In genomic region chr9:60714191-60714590, GRCm38 (mm10) we compare ENCODE assay signal across 8 mouse cellular contexts. TPM values are rescaled to one million over a fixed set of nuclear protein-coding genes. Genes with fewer than 3 reads are reported as not detected.
DNase-seq lines count a peak whose midpoint lies in the region; ATAC-seq and TF ChIP-seq lines count a peak whose summit lies in the region.
"Had no signal": no experiment of that assay in that cellular context is flagged by ENCODE, and none has a peak within 500 bp of the region (broad histone marks: within the 10 kb centered on the region; RNA-seq: fewer than 3 reads in every experiment).

No protein-coding gene starts in this region.

- H3K9ac ChIP-seq in heart, embryonic 16.5 days (ENCODE audit: low read length), result no peak overlapping the region

- peak; percentile 47 for DNase-seq in kidney, adult 2 months
- DNase-seq in kidney, postnatal 14 days, result no peak
- DNase-seq in right cerebral cortex, adult 2 months (ENCODE audit: low spot score in 2 of 2), result peak; percentile 13 to 41
- no peak for DNase-seq in right cerebral cortex, postnatal 14 days
- no peak for DNase-seq in natural killer cell, adult 2 months (ENCODE audit: low spot score in 2 of 2)
- DNase-seq in right cerebral cortex, postnatal 4 days, result no peak
- DNase-seq: lung, postnatal 14 days had no signal

- no peak for TF ChIP-seq CTCF in kidney, adult 2 months (conservative IDR thresholded peaks at IDR 0.05; ENCODE audit: insufficient read depth, insufficient read length, low read depth, low read length)

- WGBS in kidney, adult 2 months, result 55% methylated on average over 6 of the region's 6 CpGs
- 56% methylated on average over 6 of the region's 6 CpGs for WGBS in heart, embryonic 16.5 days

- ATAC-seq in heart, embryonic 16.5 days (replicated peaks; ENCODE audit: extremely low read depth, insufficient read depth, low FRiP score), result 0 out of 2 replicates have a peak, but pooled peaks have one; percentile 25

- no peaks in the 10 kb centered on the region for H3K4me1 ChIP-seq in kidney, adult 2 months (ENCODE audit: control insufficient read depth, insufficient read depth, low read length)
- H3K4me1 ChIP-seq in heart, embryonic 16.5 days (ENCODE audit: control insufficient read depth, insufficient read depth, low read length), result peaks cover 7% of the 10 kb centered on the region; the same call in 1 of the 2 replicates

- H3K9me3 ChIP-seq in heart, embryonic 16.5 days (replicated peaks; ENCODE audit: control insufficient read depth, low read length), result no peaks in the 10 kb centered on the region

- no peak for TF ChIP-seq POLR2A in kidney, adult 2 months (IDR thresholded peaks at IDR 0.05; ENCODE audit: low read depth, low read length)

- H3K4me2 ChIP-seq in heart, embryonic 16.5 days (ENCODE audit: low read depth, low read length), result no peak overlapping the region

- H3K27ac ChIP-seq in kidney, adult 2 months (ENCODE audit: insufficient read depth, low read depth, low read length), result no peak overlapping the region
- H3K27ac ChIP-seq in heart, embryonic 16.5 days (ENCODE audit: low read length), result no peak overlapping the region

- H3K36me3 ChIP-seq in kidney, adult 2 months (ENCODE audit: control insufficient read depth, insufficient read depth, low read length), result no peaks in the 10 kb centered on the region
- H3K36me3 ChIP-seq in heart, embryonic 16.5 days (ENCODE audit: control insufficient read depth, insufficient read depth), result no peaks in the 10 kb centered on the region

- H3K27me3 ChIP-seq in kidney, adult 2 months (replicated peaks; ENCODE audit: control insufficient read depth, insufficient read depth, low read length), result no peaks in the 10 kb centered on the region
- no peaks in the 10 kb centered on the region for H3K27me3 ChIP-seq in heart, embryonic 16.5 days (ENCODE audit: control insufficient read depth, insufficient read depth, low read length)

- no peak overlapping the region for H3K4me3 ChIP-seq in kidney, adult 2 months (ENCODE audit: insufficient read depth, low read depth, low read length)
- H3K4me3 ChIP-seq in heart, embryonic 16.5 days (ENCODE audit: low read length), result no peak overlapping the region

RNA-seq across cellular contexts. Expression of gene Larp6, which starts 1.4 kb away (rescaled TPM):
- polyA plus RNA-seq in kidney, adult 2 months (2012; rRNA removed), result 1.6 and 1.7 TPM in 2 replicates
- polyA plus RNA-seq in heart, embryonic 16.5 days (2015; fragmentation: Nextera tagmentation; extraction: Ambion mirVana), result 0.68 and 0.84 TPM in 2 replicates

RNA-seq across cellular contexts. Expression of gene Lrrc49, which starts 26.2 kb away (rescaled TPM):
- 2.2 and 3.2 TPM in 2 replicates for polyA plus RNA-seq in kidney, adult 2 months (2012; rRNA removed)
- polyA plus RNA-seq in heart, embryonic 16.5 days (2015; fragmentation: Nextera tagmentation; extraction: Ambion mirVana), result 8.6 and 9.6 TPM in 2 replicates

Comparison
In these comparisons a context has a peak if more than half of its experiments do, and no peak if none do; other contexts are left out.
1. DNase-seq: peak in kidney, adult 2 months (single experiment) and right cerebral cortex, adult 2 months (2 of 2); none in kidney, postnatal 14 days (single experiment), right cerebral cortex, postnatal 14 days (single experiment), natural killer cell, adult 2 months (0 of 2) and right cerebral cortex, postnatal 4 days (single experiment).